Mouse (Mus musculus) bone marrow macrophage, adult 2 months (primary cell): ENCODE results near the gene Ostn.

Experiments used
- CTCF ChIP-seq: IDR thresholded peaks from 2 replicates; pipeline ENCODE4 v1.5.1; 2012; ENCODE audit warnings: low read depth, mild to moderate bottlenecking, low read length, moderate library complexity
- POLR2A ChIP-seq: IDR thresholded peaks from 2 replicates; pipeline ENCODE4 v1.6.1; 2012; ENCODE audit warnings: mild to moderate bottlenecking, low read depth, low read length, borderline replicate concordance

DNA sequence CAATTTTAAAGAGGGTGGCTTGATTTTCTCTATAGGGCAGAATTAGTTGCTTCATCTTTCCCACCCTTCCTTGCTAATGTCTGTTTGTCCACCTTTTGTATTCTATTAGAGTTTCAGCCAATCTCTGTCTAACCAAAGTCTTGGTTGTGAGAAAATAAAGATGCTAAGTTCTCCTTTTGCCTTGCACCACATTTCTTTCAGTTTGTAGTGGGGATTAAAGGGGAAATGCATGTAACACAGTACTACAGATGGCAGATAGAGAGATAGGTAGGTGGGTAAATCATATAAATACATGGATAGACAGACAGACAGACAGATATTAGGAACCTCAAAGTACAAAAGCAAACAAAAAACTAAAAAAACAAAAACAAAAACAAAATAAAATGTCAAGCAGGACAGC lies 69.3 kb downstream of the Ostn start:
- no peak for TF ChIP-seq CTCF
- TF ChIP-seq POLR2A = no peak
